Mouse (Mus musculus): Measurements from ENCODE around the gene Dscam.

The Dscam gene

DNA sequence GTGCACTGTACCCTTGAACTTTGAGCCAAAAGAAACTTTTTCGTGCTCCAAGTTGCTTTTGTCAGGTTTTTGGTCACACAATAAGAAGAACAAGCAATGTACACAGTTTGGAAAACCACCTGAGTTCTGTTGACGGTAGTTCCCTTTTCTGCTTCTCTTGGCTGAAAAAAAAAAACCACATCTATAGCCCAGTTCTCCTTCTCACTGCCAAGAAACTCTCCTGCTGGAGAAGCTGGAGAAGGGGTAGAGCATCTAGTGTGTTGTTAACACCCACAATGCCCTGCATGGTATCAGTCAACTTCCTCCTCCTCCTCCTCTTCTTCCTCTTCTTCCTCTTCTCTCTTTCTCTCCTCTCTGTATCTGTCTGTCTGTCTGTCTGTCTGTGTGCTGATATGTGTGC, 65.3 kb downstream of the Dscam start:
- DNase-seq (ENCODE audit: low spot score in 2 of 2): no peak

DNA sequence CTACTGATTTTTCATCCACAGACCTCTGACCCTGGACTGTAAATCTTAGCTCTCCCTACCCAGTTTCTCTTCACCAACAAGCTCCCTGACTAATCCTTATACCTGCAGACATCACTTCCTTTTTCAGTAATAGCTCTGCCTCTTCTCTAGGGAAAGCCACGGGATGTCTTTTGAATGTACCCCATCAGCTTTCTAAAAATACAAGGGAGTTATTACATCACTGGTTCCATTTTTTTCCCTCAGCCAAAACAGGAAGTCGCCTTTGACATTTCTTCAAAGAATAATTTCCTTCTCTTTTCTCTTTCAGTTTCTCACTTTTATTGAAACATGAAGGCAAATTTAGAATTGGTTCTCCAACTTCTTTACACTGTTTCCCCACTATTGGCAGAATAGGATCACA, 67.5 kb downstream of the Dscam start:
- no peak for DNase-seq (ENCODE audit: low spot score in 2 of 2)

DNA sequence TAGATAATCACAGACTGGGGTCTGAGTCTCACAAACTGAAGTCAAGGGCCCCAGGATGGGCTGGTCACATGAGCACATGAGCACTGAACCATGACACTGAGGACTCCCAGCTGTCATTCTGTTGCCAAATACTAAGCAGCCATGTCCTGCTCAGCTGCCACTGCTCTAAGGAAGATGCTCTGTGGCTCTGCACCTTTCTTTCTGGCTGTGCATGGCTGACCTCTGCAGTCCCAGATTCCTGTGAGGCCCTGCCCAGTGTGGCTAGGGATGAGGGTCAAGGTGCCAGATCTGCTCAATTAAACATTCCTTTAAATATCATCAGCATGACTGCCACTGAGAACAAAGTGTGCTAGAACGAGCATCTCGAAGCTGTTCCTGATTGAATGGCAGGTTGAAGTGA, 70.5 kb downstream of the Dscam start:
- DNase-seq (ENCODE audit: low spot score in 2 of 2): no peak

DNA sequence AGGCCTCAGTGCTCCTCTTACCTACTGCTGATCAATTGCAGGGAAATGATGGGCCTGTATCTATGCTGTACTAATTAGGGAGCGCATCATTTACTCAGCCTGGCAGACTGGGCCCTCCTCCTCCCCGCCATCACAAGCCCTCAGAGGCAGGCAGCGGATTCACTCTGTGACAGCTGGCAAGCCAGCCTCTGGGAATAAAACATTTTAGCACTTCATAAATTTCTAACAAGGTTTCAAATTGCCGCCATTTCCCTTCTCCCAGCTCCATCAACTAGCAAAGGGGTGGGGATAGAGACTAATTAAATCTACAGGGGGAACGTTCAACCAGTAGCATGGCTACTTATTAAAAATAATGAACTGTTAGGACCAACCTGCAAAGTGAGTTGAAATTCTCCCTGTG, 72.0 kb downstream of the Dscam start:
- no peak for DNase-seq (ENCODE audit: low spot score in 2 of 2)

DNA sequence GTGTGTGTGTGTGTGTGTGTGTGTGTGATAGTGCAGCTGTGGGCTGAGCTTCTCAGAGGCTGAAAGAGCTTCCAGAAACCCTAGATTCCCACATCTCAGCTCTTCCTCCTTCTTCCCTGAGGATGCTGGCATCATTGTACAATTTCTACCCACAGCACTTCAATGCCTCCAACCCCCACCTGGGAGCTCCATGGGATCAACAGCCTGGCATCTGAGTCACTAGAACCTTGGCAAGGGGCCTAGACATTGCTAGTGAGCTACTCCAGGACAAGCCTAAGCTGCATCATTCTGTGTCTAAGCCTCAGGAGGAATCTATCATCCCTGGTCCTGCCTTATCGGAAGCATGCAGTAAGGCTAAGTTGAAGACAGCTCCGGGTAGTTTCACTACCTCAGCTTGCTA, 73.8 kb downstream of the Dscam start:
- DNase-seq (ENCODE audit: low spot score in 2 of 2): no peak

DNA sequence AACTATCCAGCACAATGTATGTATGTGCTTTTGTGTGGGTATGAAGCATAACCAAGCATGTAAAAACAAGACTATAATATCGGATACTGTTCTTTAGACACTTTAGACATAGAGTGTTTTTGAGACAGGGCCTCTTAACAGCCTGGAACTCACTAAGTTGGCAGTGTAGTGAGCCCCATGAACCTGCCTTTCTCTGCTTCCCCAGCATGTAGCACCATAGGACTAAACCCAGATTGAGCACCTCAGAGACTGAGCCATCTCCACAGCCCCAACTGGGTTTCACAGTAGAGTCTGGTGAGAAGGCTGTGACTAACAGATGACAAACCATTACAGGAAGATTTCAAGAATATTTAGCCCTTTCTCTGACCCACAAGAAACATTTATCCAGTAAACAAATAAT, 75.1 kb downstream of the Dscam start:
- no peak for DNase-seq (ENCODE audit: low spot score in 2 of 2)

DNA sequence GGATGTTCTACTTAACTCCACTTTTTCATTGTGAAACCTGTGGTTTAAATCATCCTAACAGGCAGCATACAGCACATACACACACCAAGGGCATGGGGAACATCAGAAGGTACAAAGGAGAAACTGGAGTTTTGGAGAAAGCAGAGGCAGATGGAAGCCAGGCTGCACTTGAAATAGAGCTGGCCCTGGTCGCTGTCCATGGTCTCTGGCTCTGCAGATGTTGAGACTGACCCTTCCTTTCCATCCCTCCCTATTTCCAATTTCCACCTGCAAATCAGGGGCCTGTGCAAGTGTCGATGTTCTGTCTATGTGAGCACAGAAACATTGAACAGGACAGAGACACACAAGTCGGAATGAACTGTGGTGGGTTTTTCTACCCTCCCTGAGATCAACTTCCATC, 81.2 kb downstream of the Dscam start:
- DNase-seq (ENCODE audit: low spot score in 2 of 2): no peak

DNA sequence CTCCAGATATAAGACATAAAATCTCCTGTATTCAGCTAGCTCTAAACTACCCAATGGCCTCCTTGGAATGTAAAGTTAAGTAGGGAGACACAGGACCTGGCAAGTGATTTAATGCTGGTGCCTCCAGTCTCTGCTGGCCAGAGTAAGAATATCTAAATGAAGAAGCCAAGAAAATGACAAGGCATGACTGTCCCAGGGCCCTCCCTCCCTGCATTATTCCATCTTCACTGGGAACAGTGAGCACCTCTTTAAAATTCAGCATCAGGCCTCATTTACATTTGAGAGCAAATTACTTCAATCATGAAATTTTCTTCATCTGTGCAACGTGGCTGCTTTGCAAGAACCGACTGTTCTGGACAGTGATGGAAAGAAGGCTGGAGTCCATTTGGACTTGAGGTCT, 86.9 kb downstream of the Dscam start:
- no peak for DNase-seq (ENCODE audit: low spot score in 2 of 2)

DNA sequence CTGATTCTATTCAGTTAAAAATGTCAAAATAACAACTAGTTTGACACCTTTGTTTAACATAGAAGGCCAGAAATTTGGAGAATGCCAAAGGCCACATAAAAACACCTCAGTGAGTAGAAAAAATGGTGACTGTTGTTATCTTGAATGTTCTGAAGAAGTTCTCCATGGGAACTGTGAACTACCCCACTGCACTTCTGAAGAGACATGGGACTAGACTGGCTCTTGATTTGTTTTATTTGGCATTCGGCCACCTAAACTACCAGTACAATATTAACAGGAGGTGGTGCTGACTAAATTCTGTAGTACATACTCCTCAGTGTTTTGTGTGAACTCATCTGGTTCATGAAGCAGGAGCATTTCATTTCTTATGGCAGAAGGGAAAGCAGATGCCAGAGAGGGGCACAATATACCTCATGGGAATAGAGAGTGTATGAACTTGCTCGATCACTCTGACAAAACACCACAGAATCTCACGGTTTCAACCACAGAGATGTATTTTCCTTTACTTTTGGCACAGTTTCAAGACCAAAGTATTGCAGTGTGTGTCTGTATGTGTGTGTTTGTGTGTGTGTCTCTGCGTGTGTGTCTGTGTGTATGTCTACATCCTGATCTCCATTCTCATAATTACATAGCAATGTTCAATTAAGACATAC, 94.5 kb downstream of the Dscam start:
- DNase-seq (ENCODE audit: low spot score in 2 of 2): no peak

DNA sequence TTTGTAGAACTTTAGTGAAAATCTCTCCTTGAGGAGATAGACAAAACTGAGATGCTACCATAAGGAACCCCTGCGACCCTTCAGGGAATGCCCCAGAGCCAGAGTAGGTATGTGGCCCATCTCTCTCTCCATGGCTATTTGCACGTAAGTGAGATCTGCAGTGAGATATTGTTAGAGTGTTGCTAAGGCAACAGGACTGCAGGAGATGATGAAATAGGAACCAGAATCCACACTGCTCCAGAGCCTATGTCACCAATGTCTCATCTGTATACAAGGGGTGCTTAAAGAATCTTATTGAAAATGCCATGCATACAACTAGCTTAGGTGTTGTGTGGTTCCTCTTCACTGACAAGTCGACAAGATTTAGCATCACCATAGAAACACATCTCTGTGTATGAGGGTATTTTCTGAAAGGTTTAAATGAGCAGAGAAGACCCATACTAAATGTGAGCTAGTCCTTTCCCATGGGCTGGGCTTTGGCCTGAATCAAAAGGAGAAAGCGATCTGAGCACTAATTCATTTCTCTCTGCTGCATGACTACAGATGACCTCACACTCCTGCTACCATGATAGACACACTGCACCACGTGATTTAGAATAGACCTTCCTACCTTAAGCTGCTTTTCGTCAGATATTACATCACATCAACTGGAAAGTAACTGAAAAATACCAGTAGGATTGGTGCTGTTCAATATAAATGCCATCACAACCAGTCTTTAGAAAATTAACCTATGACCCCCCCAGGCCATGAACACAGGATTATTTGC, 95.2 kb downstream of the Dscam start:
- DNase-seq (ENCODE audit: low spot score in 2 of 2): no peak

DNA sequence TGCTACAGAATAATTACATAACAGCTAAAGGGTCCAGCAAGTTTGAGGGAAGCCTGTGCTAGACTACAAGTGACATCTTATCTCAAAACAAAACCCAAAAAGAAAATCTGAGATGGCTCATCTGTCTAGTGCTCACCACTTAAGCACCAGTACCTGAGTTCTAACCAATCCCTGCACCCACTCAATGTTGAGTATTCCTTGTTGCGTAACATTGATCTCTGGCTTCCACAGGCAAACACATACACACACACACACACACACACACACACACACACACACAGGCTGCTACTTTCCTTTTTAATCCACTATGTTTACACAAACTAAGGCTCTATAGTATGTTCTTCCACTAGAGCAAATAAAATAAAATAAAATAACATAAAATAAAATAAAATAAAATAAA, 96.7 kb downstream of the Dscam start:
- DNase-seq (ENCODE audit: low spot score in 2 of 2): no peak

DNA sequence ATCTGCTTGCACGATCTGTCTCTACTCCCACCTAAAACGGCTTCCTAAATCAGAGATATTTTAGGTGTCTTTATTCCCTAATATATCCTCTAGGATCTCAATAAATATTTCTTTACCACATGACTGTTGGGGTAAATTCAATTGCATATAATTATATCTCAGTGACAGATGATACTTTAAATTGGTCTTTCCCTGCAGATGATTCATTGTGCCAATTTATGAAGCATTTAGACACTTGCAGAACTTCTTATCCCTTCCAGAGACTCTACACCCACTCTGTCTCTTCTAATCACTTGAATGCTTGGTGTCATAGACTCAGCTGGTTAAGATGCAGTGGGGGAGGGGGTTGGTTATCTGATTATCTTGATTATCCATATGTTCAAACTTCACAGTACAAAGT, 97.9 kb downstream of the Dscam start:
- no peak for DNase-seq (ENCODE audit: low spot score in 2 of 2)

DNA sequence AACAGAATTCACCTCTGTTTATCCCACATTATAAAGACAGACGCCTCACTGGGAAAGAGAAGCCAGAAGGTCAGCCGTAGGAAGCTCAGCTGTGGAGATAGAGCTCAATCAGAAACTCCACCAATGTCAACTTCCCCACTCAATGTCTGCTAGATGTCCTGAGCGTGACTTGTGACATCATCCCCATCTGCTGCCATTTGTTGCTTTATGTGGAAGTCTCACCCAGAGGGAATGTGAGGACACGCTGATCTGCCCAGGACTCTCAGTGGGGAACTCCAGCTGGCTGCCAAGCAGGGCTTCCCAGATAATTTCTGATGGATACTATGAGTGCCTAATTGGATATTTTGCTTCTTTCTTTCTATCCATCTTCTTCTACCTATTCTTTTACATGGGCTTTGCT, 103.7 kb downstream of the Dscam start:
- DNase-seq (ENCODE audit: low spot score in 2 of 2): no peak

DNA sequence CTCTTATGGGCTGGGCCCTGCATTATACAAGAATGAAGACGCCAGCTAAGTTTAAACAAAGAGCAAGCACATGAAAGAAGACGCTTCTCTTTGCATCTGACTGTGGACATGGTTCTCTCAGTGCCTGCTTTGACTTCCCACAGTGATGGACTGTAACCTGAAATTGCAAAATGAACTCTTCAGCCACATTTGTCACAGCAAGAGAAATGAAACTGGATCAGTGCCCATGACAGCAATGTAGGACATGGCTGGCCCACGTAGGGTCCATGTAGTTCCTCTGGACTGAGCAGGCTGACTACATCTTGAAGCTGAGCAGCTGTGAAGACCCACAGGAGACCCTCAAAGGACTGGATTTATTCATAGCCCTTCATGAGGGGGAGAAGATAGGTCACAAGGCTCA, 108.3 kb downstream of the Dscam start:
- no peak for DNase-seq (ENCODE audit: low spot score in 2 of 2)

DNA sequence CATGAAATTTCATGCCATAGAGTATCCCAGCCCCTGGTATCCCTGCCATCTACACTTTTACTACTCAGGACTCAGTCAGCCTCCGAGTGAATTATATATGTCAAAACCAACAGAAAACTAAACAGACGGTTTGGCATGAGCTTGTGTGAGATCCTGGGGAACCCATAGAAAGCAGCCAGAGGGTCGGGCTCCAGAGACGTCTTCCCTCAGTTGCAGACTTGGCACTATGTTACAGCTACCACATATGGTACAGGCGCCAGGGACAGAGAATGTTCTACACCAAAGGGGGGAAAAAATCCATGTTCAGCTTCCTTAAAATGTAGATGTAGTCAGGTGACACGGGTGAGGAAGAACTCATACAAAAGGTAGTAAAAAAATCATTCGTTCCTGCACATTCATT, 109.2 kb downstream of the Dscam start:
- no peak for DNase-seq (ENCODE audit: low spot score in 2 of 2)

DNA sequence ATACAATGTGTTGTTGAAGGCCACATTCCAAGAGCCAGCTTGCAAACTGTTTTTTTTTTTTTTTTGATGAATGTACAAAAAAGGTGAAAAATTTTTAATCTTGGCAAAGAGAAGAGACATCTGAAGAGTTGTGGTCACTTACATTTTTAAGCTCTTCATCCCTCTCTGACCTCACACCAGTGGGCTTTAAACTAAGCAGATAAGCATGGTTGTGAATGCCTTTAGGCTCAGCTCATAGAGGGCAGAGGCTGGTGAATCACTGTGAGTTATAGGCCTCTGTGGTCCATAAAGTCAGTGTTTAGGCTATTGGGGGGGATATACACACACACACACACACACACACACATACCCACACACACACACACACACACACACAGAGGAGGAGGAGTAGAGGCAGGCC, 109.8 kb downstream of the Dscam start:
- no peak for DNase-seq (ENCODE audit: low spot score in 2 of 2)

DNA sequence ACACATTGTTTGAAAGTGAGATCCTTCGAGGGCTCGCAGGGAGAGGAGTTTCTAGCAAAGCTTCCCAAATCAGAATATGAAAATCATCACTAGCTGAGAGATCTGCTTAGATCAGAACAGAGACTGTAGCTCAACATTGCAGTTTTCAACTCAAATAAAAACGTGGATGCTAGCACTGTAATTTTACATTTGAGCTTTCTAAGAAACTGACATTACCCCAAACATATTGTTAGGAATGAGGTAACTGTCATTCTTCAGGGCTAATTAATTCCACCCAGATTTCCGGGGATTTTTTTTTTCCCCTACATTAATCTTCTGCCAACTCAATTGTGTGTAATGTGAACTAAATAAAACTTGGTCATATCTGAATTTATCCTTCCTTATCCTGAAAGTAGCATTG, 110.3 kb downstream of the Dscam start:
- DNase-seq (ENCODE audit: low spot score in 2 of 2): no peak

DNA sequence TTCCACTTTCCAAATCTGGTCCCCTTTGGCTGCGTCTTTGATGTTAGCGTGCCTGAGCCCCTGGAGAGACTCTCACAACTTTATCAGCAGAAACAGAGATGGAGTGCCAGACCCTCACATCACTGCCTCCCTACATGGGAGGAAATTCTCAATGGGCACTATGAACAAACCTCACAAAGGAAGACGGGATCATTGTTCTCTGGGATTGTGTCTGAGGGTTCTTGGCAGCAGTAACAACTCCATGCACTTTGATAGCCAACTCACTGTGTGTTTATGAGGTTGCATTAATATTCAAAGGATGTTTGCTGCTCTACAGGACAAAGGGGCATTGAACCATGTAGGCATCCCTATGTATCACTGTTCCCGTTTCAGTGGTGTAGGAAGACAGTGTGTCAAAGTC, 135.3 kb downstream of the Dscam start:
- DNase-seq (ENCODE audit: low spot score in 2 of 2): no peak

DNA sequence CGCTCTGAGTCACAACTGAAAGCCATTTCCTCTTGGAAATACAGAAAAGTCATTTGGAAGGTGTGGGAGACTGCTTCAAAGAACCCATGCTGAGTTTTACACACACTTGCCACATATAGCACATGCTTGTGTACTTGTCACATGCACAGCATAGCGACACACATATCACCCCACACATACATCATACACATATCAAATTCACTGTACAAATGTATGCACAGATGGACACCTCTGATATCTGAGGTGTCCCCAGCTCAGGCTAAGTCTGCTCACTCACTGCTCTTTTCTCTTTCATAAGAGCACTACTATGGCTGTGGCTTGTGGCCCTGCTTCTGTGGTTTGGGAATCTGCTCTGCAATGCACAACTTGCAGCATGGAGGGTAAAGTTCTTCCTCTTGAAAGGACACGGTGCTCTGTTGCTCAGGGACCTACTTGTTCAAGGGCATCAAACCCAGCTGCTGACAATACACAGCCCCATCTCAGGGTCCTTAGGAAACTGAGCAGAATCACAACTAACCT, 137.0 kb downstream of the Dscam start:
- DNase-seq (ENCODE audit: low spot score in 2 of 2): no peak

DNA sequence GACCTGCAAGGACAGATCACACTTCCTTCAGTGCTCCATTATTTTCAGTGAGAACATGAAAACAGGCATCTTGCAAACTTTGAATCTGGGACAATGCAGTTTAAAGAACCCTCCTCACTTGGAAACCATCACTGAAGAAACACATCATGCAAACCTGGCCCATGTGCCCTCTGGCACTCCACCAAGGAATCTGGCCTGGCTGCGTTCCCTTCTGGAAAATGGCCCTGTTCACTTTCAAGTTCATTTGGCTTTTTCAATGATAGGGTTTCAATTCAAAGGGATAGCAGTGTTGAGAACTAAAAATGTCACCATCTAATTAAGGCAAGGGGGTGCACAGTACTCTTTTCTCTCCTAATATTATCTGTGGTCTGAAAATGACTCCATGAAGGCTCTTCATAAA, 142.9 kb downstream of the Dscam start:
- no peak for DNase-seq (ENCODE audit: low spot score in 2 of 2)

DNA sequence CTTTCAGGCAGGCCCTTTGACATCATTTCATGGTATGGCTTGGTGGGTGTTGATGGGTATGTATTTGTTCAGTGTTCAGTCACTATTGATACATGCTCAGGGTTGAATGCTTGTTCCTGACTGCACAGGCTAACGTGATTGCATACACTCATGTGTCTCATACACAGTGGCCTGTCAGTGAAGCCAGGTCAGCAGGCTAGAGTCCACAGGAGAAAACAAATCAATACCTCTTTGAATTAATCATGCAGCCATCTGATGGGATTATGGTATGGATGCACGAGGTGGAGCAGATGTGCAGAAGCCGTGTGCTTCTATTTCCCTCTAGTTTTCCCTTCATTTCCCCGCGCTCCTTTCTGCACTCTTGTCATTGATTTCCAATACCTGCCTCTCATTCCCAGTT, 143.7 kb downstream of the Dscam start:
- DNase-seq (ENCODE audit: low spot score in 2 of 2): no peak

DNA sequence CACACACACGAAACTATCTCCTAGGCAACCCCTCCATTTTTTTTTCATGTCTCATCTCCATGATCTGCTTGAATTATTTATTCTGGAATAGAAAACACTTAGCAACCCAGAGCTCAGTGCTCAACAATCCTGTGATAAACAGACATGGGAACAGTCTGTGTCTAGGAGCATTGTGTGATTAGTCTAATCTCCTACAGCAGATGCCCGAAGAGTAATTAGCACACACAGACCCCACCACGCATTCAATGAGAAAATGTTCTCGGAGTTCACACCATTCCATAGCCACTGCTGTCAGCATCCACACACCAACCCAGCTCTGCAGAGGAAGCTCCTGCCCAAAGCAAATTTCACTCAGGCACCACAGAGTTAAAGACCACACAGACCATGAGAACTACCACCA, 146.1 kb downstream of the Dscam start:
- no peak for DNase-seq (ENCODE audit: low spot score in 2 of 2)

DNA sequence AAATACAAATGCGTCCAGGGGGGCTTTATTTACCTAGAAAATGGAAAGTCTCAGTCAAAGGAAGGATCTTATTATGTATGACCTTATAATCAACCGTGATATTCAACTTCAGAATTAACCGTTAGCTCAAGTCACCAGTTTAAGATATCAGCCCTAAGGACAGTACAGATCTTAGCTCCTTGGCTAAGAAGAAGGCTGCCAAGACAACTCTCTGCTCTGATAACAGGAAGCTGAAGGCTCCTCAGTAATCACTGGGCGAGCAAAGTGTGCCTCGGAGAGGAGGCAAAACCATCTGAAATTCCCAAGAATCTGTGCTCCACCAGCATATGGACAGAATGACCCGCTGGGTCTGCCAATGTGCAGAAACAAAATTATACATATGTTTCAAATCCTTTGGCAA, 149.1 kb downstream of the Dscam start:
- DNase-seq (ENCODE audit: low spot score in 2 of 2): no peak

DNA sequence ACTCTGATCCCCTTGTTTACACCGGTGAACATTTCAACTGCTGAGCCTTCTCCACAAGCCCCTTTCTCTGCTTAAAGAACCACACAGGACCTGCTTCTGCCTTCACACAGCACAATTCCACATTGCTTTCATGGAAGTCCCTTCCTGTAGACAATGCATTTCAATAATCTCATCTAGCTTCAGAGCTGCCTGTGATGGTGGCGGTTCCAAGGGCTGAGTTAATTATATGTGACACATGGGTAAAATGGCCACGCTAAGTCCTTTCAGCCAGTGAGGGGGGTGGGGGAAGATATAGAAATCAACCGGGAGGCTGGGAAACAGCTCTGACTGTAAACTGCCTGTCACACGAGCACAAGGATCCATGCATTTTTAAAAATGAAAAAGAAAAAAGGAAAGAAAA, 152.2 kb downstream of the Dscam start:
- no peak for DNase-seq (ENCODE audit: low spot score in 2 of 2)

All from spleen, postnatal 14 days (tissue).